Mouse (Mus musculus): ENCODE measurements at regions not wholly inside any gene's neighbourhood (a gene's known extent, or its start where the extent isn't known, plus 50 kb on each side); places are given as distances from the start of the nearest gene placed in this dataset.

GRCm38 (mm10) chr2:28377948-28378822, 68.4 kb upstream of the Ppp1r26 start:
- TF ChIP-seq CTCF (IDR thresholded peaks at IDR 0.05; ENCODE audit: control insufficient read depth, insufficient read depth, insufficient replicate concordance, low read depth, low read length): no peak
- TF ChIP-seq POLR2A (IDR thresholded peaks at IDR 0.05; ENCODE audit: control insufficient read depth, low read depth, low read length): no peak
- H3K27me3 ChIP-seq (ENCODE audit: control insufficient read depth, insufficient read depth, low read length): no peaks in the 10 kb centered on the region

GRCm38 (mm10) chr2:28382051-28382802, 64.4 kb upstream of the Ppp1r26 start:
- no peak overlapping the region for H3K27ac ChIP-seq (ENCODE audit: control insufficient read depth, insufficient read depth, low read depth, low read length)
- H3K36me3 ChIP-seq (ENCODE audit: control insufficient read depth, insufficient read depth, low read length): no peaks in the 10 kb centered on the region
- TF ChIP-seq CTCF (IDR thresholded peaks at IDR 0.05; ENCODE audit: control insufficient read depth, insufficient read depth, insufficient replicate concordance, low read depth, low read length): no peak
- no peak for TF ChIP-seq POLR2A (IDR thresholded peaks at IDR 0.05; ENCODE audit: control insufficient read depth, low read depth, low read length)
- no peaks in the 10 kb centered on the region for H3K4me1 ChIP-seq (ENCODE audit: control insufficient read depth, insufficient read depth, low read length)
- no peaks in the 10 kb centered on the region for H3K27me3 ChIP-seq (ENCODE audit: control insufficient read depth, insufficient read depth, low read length)
- H3K4me3 ChIP-seq (ENCODE audit: control insufficient read depth, low read depth, low read length): no peak overlapping the region

More at GRCm38 (mm10) chr2:28377948-28378822, 68.4 kb upstream of the Ppp1r26 start:
- Histone ChIP-seq H3K36me3 (ENCODE audit: control insufficient read depth, insufficient read depth, low read length) (no peaks in the 10 kb centered on the region), H3K27ac (ENCODE audit: control insufficient read depth, insufficient read depth, low read depth, low read length) (no peak overlapping the region), H3K4me1 (ENCODE audit: control insufficient read depth, insufficient read depth, low read length) (no peaks in the 10 kb centered on the region), H3K4me3 (ENCODE audit: control insufficient read depth, low read depth, low read length) (no peak overlapping the region)

- Histone ChIP-seq H3K36me3 (ENCODE audit: control insufficient read depth, insufficient read depth, low read length) (no peaks in the 10 kb centered on the region), H3K4me1 (ENCODE audit: control insufficient read depth, insufficient read depth, low read length) (no peaks in the 10 kb centered on the region), H3K27ac (ENCODE audit: control insufficient read depth, insufficient read depth, low read depth, low read length) (no peak overlapping the region), H3K4me3 (ENCODE audit: control insufficient read depth, low read depth, low read length) (no peak overlapping the region), H3K27me3 (ENCODE audit: control insufficient read depth, insufficient read depth, low read length) (no peaks in the 10 kb centered on the region)
- no peak for TF ChIP-seq CTCF (IDR thresholded peaks at IDR 0.05; ENCODE audit: control insufficient read depth, insufficient read depth, insufficient replicate concordance, low read depth, low read length)
- no peak for TF ChIP-seq POLR2A (IDR thresholded peaks at IDR 0.05; ENCODE audit: control insufficient read depth, low read depth, low read length)
Observed at GRCm38 (mm10) chr2:28384875-28385274, 61.7 kb upstream of the Ppp1r26 start.

GRCm38 (mm10) chr2:28386784-28387183, 59.8 kb upstream of the Ppp1r26 start:
- Histone ChIP-seq H3K36me3 (ENCODE audit: control insufficient read depth, insufficient read depth, low read length) (no peaks in the 10 kb centered on the region), H3K4me1 (ENCODE audit: control insufficient read depth, insufficient read depth, low read length) (no peaks in the 10 kb centered on the region), H3K4me3 (ENCODE audit: control insufficient read depth, low read depth, low read length) (no peak overlapping the region), H3K27ac (ENCODE audit: control insufficient read depth, insufficient read depth, low read depth, low read length) (no peak overlapping the region), H3K27me3 (ENCODE audit: control insufficient read depth, insufficient read depth, low read length) (no peaks in the 10 kb centered on the region)
- TF ChIP-seq POLR2A (IDR thresholded peaks at IDR 0.05; ENCODE audit: control insufficient read depth, low read depth, low read length): no peak
- no peak for TF ChIP-seq CTCF (IDR thresholded peaks at IDR 0.05; ENCODE audit: control insufficient read depth, insufficient read depth, insufficient replicate concordance, low read depth, low read length)

- no peak overlapping the region for H3K4me3 ChIP-seq (ENCODE audit: control insufficient read depth, low read depth, low read length)
- H3K27me3 ChIP-seq (ENCODE audit: control insufficient read depth, insufficient read depth, low read length): no peaks in the 10 kb centered on the region
- H3K27ac ChIP-seq (ENCODE audit: control insufficient read depth, insufficient read depth, low read depth, low read length): no peak overlapping the region
- no peaks in the 10 kb centered on the region for H3K36me3 ChIP-seq (ENCODE audit: control insufficient read depth, insufficient read depth, low read length)
- H3K4me1 ChIP-seq (ENCODE audit: control insufficient read depth, insufficient read depth, low read length): no peaks in the 10 kb centered on the region
- TF ChIP-seq POLR2A (IDR thresholded peaks at IDR 0.05; ENCODE audit: control insufficient read depth, low read depth, low read length) (no peak), CTCF (IDR thresholded peaks at IDR 0.05; ENCODE audit: control insufficient read depth, insufficient read depth, insufficient replicate concordance, low read depth, low read length) (no peak)
Observed at GRCm38 (mm10) chr2:28387422-28387836, 59.2 kb upstream of the Ppp1r26 start.

- Histone ChIP-seq H3K4me1 (ENCODE audit: control insufficient read depth, insufficient read depth, low read length) (no peaks in the 10 kb centered on the region), H3K36me3 (ENCODE audit: control insufficient read depth, insufficient read depth, low read length) (no peaks in the 10 kb centered on the region), H3K27me3 (ENCODE audit: control insufficient read depth, insufficient read depth, low read length) (no peaks in the 10 kb centered on the region), H3K27ac (ENCODE audit: control insufficient read depth, insufficient read depth, low read depth, low read length) (no peak overlapping the region), H3K4me3 (ENCODE audit: control insufficient read depth, low read depth, low read length) (no peak overlapping the region)
- no peak for TF ChIP-seq CTCF (IDR thresholded peaks at IDR 0.05; ENCODE audit: control insufficient read depth, insufficient read depth, insufficient replicate concordance, low read depth, low read length)
- no peak for TF ChIP-seq POLR2A (IDR thresholded peaks at IDR 0.05; ENCODE audit: control insufficient read depth, low read depth, low read length)
Observed at GRCm38 (mm10) chr2:28387926-28388325, 58.7 kb upstream of the Ppp1r26 start.

- Histone ChIP-seq H3K27me3 (ENCODE audit: control insufficient read depth, insufficient read depth, low read length) (no peaks in the 10 kb centered on the region), H3K27ac (ENCODE audit: control insufficient read depth, insufficient read depth, low read depth, low read length) (no peak overlapping the region), H3K4me3 (ENCODE audit: control insufficient read depth, low read depth, low read length) (no peak overlapping the region), H3K4me1 (ENCODE audit: control insufficient read depth, insufficient read depth, low read length) (no peaks in the 10 kb centered on the region), H3K36me3 (ENCODE audit: control insufficient read depth, insufficient read depth, low read length) (no peaks in the 10 kb centered on the region)
- no peak for TF ChIP-seq POLR2A (IDR thresholded peaks at IDR 0.05; ENCODE audit: control insufficient read depth, low read depth, low read length)
- TF ChIP-seq CTCF (IDR thresholded peaks at IDR 0.05; ENCODE audit: control insufficient read depth, insufficient read depth, insufficient replicate concordance, low read depth, low read length): no peak
Observed at GRCm38 (mm10) chr2:28389703-28390102, 56.9 kb upstream of the Ppp1r26 start.

All from testis, adult 2 months (tissue).